1 mouse cellular context compared by ENCODE assay signal in the genomic region with DNA sequence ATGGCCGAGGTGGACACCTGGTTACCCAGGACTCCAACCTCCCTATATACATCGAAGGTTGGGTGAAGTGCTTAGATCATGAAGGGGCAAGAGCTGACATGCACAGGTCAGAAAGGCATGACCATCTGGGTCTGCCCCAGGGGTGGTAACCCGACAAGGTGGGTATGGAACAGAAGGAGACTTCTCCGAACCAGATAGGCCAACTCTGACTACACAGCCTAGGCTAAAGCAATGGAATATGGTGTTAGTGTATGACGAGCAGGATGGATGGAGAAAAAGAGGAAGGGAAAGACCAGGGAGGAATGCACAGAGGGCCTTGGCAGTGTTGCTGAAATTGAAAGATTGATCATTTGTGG.
TF ChIP-seq lines count a peak whose summit lies in the region.

No protein-coding gene starts in this region.

TF ChIP-seq in MEL, 35 proteins besides CTCF, POLR2A, EP300 and RAD21:
- TF ChIP-seq CHD2 (IDR thresholded peaks at IDR 0.05; ENCODE audit: low read length) (no peak), MAX (IDR thresholded peaks at IDR 0.05; ENCODE audit: low read length) (no peak), E2F4 (IDR thresholded peaks at IDR 0.05; ENCODE audit: borderline replicate concordance, low read depth, low read length) (no peak), MAZ (IDR thresholded peaks at IDR 0.05; ENCODE audit: low read depth, low read length) (no peak), POLR2AphosphoS2 (IDR thresholded peaks at IDR 0.05; ENCODE audit: low read length) (no peak), GATA1 (IDR thresholded peaks at IDR 0.05; ENCODE audit: low read depth, low read length) (no peak), RCOR1 (IDR thresholded peaks at IDR 0.05; ENCODE audit: low read depth, low read length) (no peak), TBP (IDR thresholded peaks at IDR 0.05; ENCODE audit: low read depth, low read length) (no peak), MAFK (IDR thresholded peaks at IDR 0.05; ENCODE audit: borderline replicate concordance, low read depth, low read length) (no peak), ZMIZ1 (IDR thresholded peaks at IDR 0.05; ENCODE audit: low read depth, low read length) (no peak), SMC3 (IDR thresholded peaks at IDR 0.05; ENCODE audit: low read depth, low read length) (no peak), MYB (IDR thresholded peaks at IDR 0.05; ENCODE audit: low read depth, low read length) (no peak), USF2 (IDR thresholded peaks at IDR 0.05; ENCODE audit: borderline replicate concordance in 1 of 2, insufficient read depth in 1 of 2, low read depth in 1 of 2, low read length in 2 of 2) (no peak), BHLHE40 (IDR thresholded peaks at IDR 0.05; ENCODE audit: borderline replicate concordance, low read depth, low read length) (no peak), NRF1 (IDR thresholded peaks at IDR 0.05; ENCODE audit: insufficient read depth, low read depth, low read length, poor library complexity, severe bottlenecking) (no peak), SIN3A (IDR thresholded peaks at IDR 0.05; ENCODE audit: low read length) (no peak), POLR2AphosphoS5 (IDR thresholded peaks at IDR 0.05; ENCODE audit: borderline replicate concordance, low read depth, low read length) (no peak), ZC3H11A (IDR thresholded peaks at IDR 0.05; ENCODE audit: low read depth, low read length) (no peak), MEF2A (IDR thresholded peaks at IDR 0.05; ENCODE audit: extremely low read depth, insufficient replicate concordance, low read depth, low read length, poor library complexity, severe bottlenecking) (no peak), JUND (IDR thresholded peaks at IDR 0.05; ENCODE audit: low read depth, low read length) (no peak)
